Mouse (Mus musculus): ENCODE measurements around the gene Ptpn1.

DNA sequence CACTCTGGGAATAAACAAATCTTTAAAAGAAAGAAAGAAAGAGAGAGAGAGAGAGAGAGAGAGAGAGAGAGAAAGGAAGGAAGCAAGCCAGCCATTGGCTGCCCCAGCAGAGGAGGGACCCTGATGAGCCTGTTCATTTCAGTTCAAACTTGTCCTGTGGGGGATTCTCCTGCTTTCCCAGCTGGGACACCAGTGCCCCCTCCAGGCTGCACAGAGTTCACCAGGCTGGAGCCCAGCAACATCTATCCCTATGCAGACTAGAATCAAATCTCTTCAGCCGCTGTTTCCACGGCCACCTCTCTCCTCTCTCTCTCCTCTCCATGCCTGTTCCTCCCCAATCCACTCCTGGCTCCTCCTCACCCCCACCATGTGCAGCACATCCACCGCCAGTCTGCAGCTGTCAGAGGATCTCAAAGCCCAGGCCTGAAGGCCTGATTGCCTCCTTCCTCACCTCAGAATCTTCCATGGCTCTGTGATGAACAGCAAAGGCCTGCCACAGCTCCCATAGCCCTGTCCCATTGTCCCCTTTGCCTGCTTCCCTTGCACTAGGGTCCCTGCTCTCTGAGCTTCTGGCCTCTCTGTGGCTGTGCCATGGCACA, 67.4 kb downstream of the Ptpn1 start:
- TF ChIP-seq CTCF (IDR thresholded peaks at IDR 0.05; ENCODE audit: low read depth, low read length) (no peak), POLR2A (IDR thresholded peaks at IDR 0.05; ENCODE audit: borderline replicate concordance, low read depth, low read length) (no peak)
